Mouse (Mus musculus) heart, postnatal 0 days (tissue): ENCODE measurements around the gene Ado. TPM values are rescaled to one million over a fixed set of nuclear protein-coding genes. Genes with fewer than 3 reads are reported as not detected.
A peak's percentile ranks its signal among the peaks of the same experiment; 100 is the strongest.

ENCODE experiments used
- ATAC-seq: fragments of 200-750 bp; cut with Nextera tagmentation; 2 replicates; pipeline ENCODE4 v1.8.0; 2017; ENCODE audit warnings: low read depth, moderate number of reproducible peaks, moderate library complexity; ENCODE audit not compliant: insufficient read depth
- DNase-seq: peaks from one replicate; pipeline ENCODE4 v3.0.0-alpha.2; 2016; ENCODE audit warnings: low spot score
- H3K27ac ChIP-seq: fragments of 300-500 bp; sonication (generic); 2 replicates; pipeline ENCODE4 v1.5.1; 2014; ENCODE audit warnings: low read depth, mild to moderate bottlenecking
- H3K27me3 ChIP-seq: fragments of 300-500 bp; sonication (generic); 2 replicates; pipeline ENCODE4 v1.6.1; 2014; ENCODE audit warnings: low read length, mixed read lengths; ENCODE audit not compliant: control insufficient read depth, insufficient read depth
- H3K36me3 ChIP-seq: fragments of 300-500 bp; sonication (generic); replicated peaks from 2 replicates; pipeline ENCODE4 v1.6.1; 2014; ENCODE audit warnings: low read length, mixed read lengths; ENCODE audit not compliant: control insufficient read depth, insufficient read depth
- H3K4me1 ChIP-seq: fragments of 300-500 bp; sonication (generic); 2 replicates; pipeline ENCODE4 v1.6.1; 2014; ENCODE audit warnings: antibody characterized with exemption; ENCODE audit not compliant: control insufficient read depth, insufficient read depth
- H3K4me2 ChIP-seq: fragments of 300-500 bp; sonication (generic); 2 replicates; pipeline ENCODE4 v1.6.1; 2014; ENCODE audit warnings: low read depth, mild to moderate bottlenecking, low read length, moderate library complexity
- H3K4me3 ChIP-seq: fragments of 300-500 bp; sonication (generic); 2 replicates; pipeline ENCODE4 v1.5.1; 2014; ENCODE audit warnings: low read depth, low read length
- H3K9ac ChIP-seq: fragments of 300-500 bp; sonication (generic); replicated peaks from 2 replicates; pipeline ENCODE4 v1.6.1; 2014; ENCODE audit warnings: low read depth, low read length, mixed read lengths
- H3K9me3 ChIP-seq: fragments of 300-500 bp; sonication (generic); replicated peaks from 2 replicates; pipeline ENCODE4 v1.6.1; 2016; ENCODE audit warnings: low read length; ENCODE audit not compliant: control insufficient read depth
- CTCF ChIP-seq: IDR thresholded peaks from 2 replicates; pipeline ENCODE4 v1.5.1; 2016; ENCODE audit warnings: antibody characterized with exemption, control low read depth, low read depth
- EP300 ChIP-seq: IDR thresholded peaks from 2 replicates; pipeline ENCODE4 v1.6.1; 2016; ENCODE audit warnings: antibody characterized with exemption, low read depth
- WGBS: fragments of 180-500 bp; shearing (Covaris S2); extraction: QIAGEN DNeasy Blood & Tissue Kit; methylation state at CpG from one replicate; pipeline ENCODE4 v1.1.7; 2014; 5-methylcytosine and 5-hydroxymethylcytosine counted together
- polyA plus RNA-seq: library from polyadenylated mRNA; unstranded; fragments of >200 nt; fragmentation: Nextera tagmentation; extraction: Ambion mirVana; gene quantifications from 2 replicates; pipeline ENCODE4 v1.2.1, GENCODE M21; 2015
- total RNA-seq: library from RNA; depleted of rRNA; stranded (reverse); fragments of >200 nt; gene quantifications from 2 replicates; pipeline ENCODE4 v1.2.3, GENCODE M21; 2014; ENCODE audit warnings: low replicate concordance

Gene Ado
- total and polyA plus RNA-seq, 2 experiments from 2014 or later, result 28.9 to 29.9 TPM

- H3K27me3 ChIP-seq, result peaks cover 59% of the 10 kb centered on the region
- H3K36me3 ChIP-seq, result no peaks in the 10 kb centered on the region; the same call in 1 of the 2 replicates
- DNase-seq, result no peak
- H3K4me1 ChIP-seq, result peaks cover 31% of the 10 kb centered on the region
- no peak for TF ChIP-seq EP300
- TF ChIP-seq CTCF, result no peak
- under 1% methylated on average over 50 of the region's 50 CpGs for WGBS
- no peak overlapping the region for H3K27ac ChIP-seq
- peak overlapping the region; percentile 64 for H3K4me3 ChIP-seq
- no peaks in the 10 kb centered on the region for H3K9me3 ChIP-seq
- no peak overlapping the region for H3K9ac ChIP-seq
- no peak for ATAC-seq
- peak overlapping the region; percentile 92 for H3K4me2 ChIP-seq
Observed at GRCm38 (mm10) chr10:67538585-67539400, 10.0 kb downstream of the Ado start.

- TF ChIP-seq EP300 (no peak), CTCF (no peak)
- H3K4me2 ChIP-seq, result peak overlapping the region; percentile 92
- no peaks in the 10 kb centered on the region for H3K9me3 ChIP-seq
- H3K27ac ChIP-seq, result no peak overlapping the region
- H3K9ac ChIP-seq, result no peak overlapping the region
- peaks cover 65% of the 10 kb centered on the region for H3K27me3 ChIP-seq
- H3K4me1 ChIP-seq, result peaks cover 31% of the 10 kb centered on the region
- H3K4me3 ChIP-seq, result peak overlapping the region; percentile 64
- WGBS, result under 1% methylated on average over 19 of the region's 19 CpGs
- H3K36me3 ChIP-seq, result no peaks in the 10 kb centered on the region; the same call in 1 of the 2 replicates
- no peak for DNase-seq
- ATAC-seq, result no peak
Observed at GRCm38 (mm10) chr10:67538106-67538505, 10.6 kb downstream of the Ado start.

- peak overlapping the region; percentile 73 for H3K27ac ChIP-seq
- H3K9ac ChIP-seq, result peak overlapping the region; percentile 43
- peaks cover 73% of the 10 kb centered on the region for H3K27me3 ChIP-seq
- H3K36me3 ChIP-seq, result no peaks in the 10 kb centered on the region; the same call in 1 of the 2 replicates
- peak overlapping the region; percentile 92 for H3K4me2 ChIP-seq
- under 1% methylated on average over 51 of the region's 51 CpGs for WGBS
- peak; percentile 86 for ATAC-seq
- H3K9me3 ChIP-seq, result no peaks in the 10 kb centered on the region
- peak overlapping the region; percentile 64 for H3K4me3 ChIP-seq
- no peak for TF ChIP-seq EP300
- no peak for TF ChIP-seq CTCF
- DNase-seq, result peak; percentile 93
- H3K4me1 ChIP-seq, result peaks cover 31% of the 10 kb centered on the region
Observed at GRCm38 (mm10) chr10:67537151-67537994, 11.4 kb downstream of the Ado start.

- Histone ChIP-seq H3K27me3 (peaks cover 74% of the 10 kb centered on the region), H3K9me3 (no peaks in the 10 kb centered on the region), H3K4me2 (peak overlapping the region; percentile 92), H3K36me3 (no peaks in the 10 kb centered on the region), H3K9ac (peak overlapping the region; percentile 43), H3K4me1 (peaks cover 31% of the 10 kb centered on the region), H3K4me3 (peak overlapping the region; percentile 64), H3K27ac (peak overlapping the region; percentile 15; the same call in 1 of the 2 replicates)
- WGBS, result 1% methylated on average over 21 of the region's 32 CpGs
- DNase-seq (no peak), ATAC-seq (peak; percentile 17; the same call in 1 of the 2 replicates)
- no peak for TF ChIP-seq CTCF
- no peak for TF ChIP-seq EP300
Observed at GRCm38 (mm10) chr10:67536621-67537141, 12.1 kb downstream of the Ado start.

GRCm38 (mm10) chr10:67535972-67536371 lies 12.8 kb downstream of the Ado start:
- Histone ChIP-seq H3K9me3 (no peaks in the 10 kb centered on the region), H3K36me3 (no peaks in the 10 kb centered on the region), H3K4me1 (peaks cover 31% of the 10 kb centered on the region), H3K27ac (no peak overlapping the region), H3K4me2 (peak overlapping the region; percentile 92), H3K9ac (peak overlapping the region; percentile 43), H3K4me3 (peak overlapping the region; percentile 64), H3K27me3 (peaks cover 69% of the 10 kb centered on the region)
- peak; percentile 48 for ATAC-seq
- TF ChIP-seq EP300 (no peak), CTCF (peak; percentile 72)
- DNase-seq, result peak; percentile 62
- WGBS, result under 1% methylated on average over 35 of the region's 35 CpGs
